Mouse (Mus musculus) heart, adult 9 months (tissue): ENCODE data around the gene Fam166b.

Source experiments
- DNase-seq, 2 experiments: peaks; one replicate each; pipeline ENCODE4 v3.0.0; 2022; ENCODE audit warnings: low spot score in 2 of 2

The Fam166b gene

DNA sequence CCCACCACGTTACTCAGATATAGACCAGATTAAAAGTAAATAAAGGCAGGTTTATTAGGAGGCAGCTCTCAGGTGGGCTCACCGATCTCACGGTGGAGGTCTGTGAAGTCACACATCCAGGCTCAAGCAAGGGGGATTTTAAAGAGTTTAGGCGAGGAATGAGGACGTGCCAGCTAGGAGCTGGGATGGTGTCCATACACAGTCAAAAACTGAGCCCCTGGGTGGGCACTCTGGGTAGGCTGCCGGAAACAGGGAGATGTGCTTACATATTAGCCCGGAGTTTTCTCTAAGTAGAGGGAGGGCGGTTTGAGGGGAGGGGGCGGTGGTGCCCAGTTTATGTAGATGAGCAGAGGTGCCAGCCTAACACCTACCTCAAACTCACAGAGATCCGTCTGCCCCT, 48.0 kb downstream of the Fam166b start:
- no peak for DNase-seq

DNA sequence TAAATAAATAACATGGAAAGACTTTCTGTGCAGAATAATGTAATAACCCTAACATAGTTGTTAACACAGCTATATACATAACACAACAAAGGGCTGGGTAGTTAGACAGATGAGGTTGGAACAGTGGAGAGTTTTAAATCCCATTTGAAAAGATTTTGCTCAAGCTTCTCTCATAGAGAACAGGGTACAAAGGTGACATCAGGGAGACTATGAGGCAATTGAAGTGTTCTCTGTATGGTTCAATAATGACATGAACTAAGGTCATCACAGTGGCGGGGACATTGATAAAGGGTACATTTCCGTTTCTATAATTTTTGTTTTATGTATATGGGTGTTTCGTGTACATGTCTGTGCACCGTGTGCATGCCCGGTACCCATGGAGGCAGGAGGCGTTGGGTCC, 49.3 kb downstream of the Fam166b start:
- no peak for DNase-seq
